Mouse (Mus musculus): Measurements from ENCODE around the gene Galnt16.

GRCm38 (mm10) chr12:80537313-80537712 is 19.2 kb downstream of the Galnt16 start:
- TF ChIP-seq CTCF (IDR thresholded peaks at IDR 0.05; ENCODE audit: insufficient read depth, low read depth, low read length) (no peak), POLR2A (IDR thresholded peaks at IDR 0.05; ENCODE audit: insufficient read depth, low read depth, low read length) (no peak)
